Comparison of ENCODE assay signal across 19 mouse cellular contexts in the genomic region with DNA sequence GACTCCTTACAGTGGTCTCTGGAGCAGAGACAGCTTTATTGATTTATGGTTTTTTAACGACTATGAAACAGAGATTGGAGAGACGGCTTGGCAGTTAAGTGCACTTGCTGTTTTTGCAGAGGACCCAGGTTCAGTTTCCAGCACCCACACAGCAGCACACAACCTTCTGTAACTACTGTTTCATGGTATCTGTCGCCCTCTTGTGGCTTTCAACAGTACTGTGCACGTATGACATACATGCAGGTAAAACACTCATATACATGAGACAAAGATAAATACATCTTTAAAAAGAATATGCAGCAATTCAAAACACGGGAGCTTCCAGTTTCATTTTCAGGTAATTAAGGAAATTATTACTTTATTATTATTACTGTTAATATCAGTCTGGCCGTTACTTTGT. TPM values are rescaled to one million over a fixed set of nuclear protein-coding genes. Genes with fewer than 3 reads are reported as not detected.
DNase-seq lines count a peak whose midpoint lies in the region; ATAC-seq and TF ChIP-seq lines count a peak whose summit lies in the region.
"Had no signal": no experiment of that assay in that cellular context is flagged by ENCODE, and none has a peak within 500 bp of the region (broad histone marks: within the 10 kb centered on the region; RNA-seq: fewer than 3 reads in every experiment).

No protein-coding gene starts in this region.

- H3K4me2 ChIP-seq in kidney, postnatal 0 days (ENCODE audit: low read length): no peak overlapping the region
- H3K4me2 ChIP-seq: embryonic facial prominence, embryonic 13.5 days; heart, embryonic 11.5 days; hindbrain, embryonic 15.5 days; liver, embryonic 13.5 days; midbrain, embryonic 12.5 days had no signal

- no peak overlapping the region for H3K27ac ChIP-seq in kidney, postnatal 0 days
- H3K27ac ChIP-seq: embryonic facial prominence, embryonic 13.5 days; hindbrain, embryonic 15.5 days; limb, embryonic 10.5 days; liver, embryonic 13.5 days; midbrain, embryonic 12.5 days had no signal

- 78% methylated on average over 6 of the region's 6 CpGs for WGBS in kidney, postnatal 0 days

- no peaks in the 10 kb centered on the region for H3K27me3 ChIP-seq in kidney, postnatal 0 days (ENCODE audit: insufficient read depth, low read length)
- H3K27me3 ChIP-seq: embryonic facial prominence, embryonic 13.5 days; hindbrain, embryonic 15.5 days; liver, embryonic 13.5 days; midbrain, embryonic 12.5 days had no signal

- no peak overlapping the region for H3K4me3 ChIP-seq in kidney, postnatal 0 days (replicated peaks; ENCODE audit: low read depth, low read length)
- H3K4me3 ChIP-seq: embryonic facial prominence, embryonic 13.5 days; hindbrain, embryonic 15.5 days; limb, embryonic 10.5 days; liver, embryonic 13.5 days; midbrain, embryonic 12.5 days had no signal

- no peaks in the 10 kb centered on the region for H3K36me3 ChIP-seq in kidney, postnatal 0 days (ENCODE audit: insufficient read depth, low read length)
- H3K36me3 ChIP-seq: embryonic facial prominence, embryonic 13.5 days; hindbrain, embryonic 15.5 days; limb, embryonic 10.5 days; liver, embryonic 13.5 days; midbrain, embryonic 12.5 days had no signal

- H3K4me1 ChIP-seq in kidney, postnatal 0 days (replicated peaks; ENCODE audit: insufficient read depth, low read length): no peaks in the 10 kb centered on the region
- H3K4me1 ChIP-seq: embryonic facial prominence, embryonic 13.5 days; hindbrain, embryonic 15.5 days; limb, embryonic 10.5 days; liver, embryonic 13.5 days; midbrain, embryonic 12.5 days had no signal

- H3K9ac ChIP-seq in kidney, postnatal 0 days (ENCODE audit: low read depth, low read length): no peak overlapping the region
- H3K9ac ChIP-seq: embryonic facial prominence, embryonic 13.5 days; hindbrain, embryonic 15.5 days; liver, embryonic 13.5 days; midbrain, embryonic 12.5 days had no signal

- no peak for ATAC-seq in kidney, postnatal 0 days (replicated peaks; ENCODE audit: low FRiP score, low read depth)

- no peak for DNase-seq in kidney, postnatal 0 days (ENCODE audit: low spot score)
- no peak for DNase-seq in kidney, adult 11 months
- DNase-seq in 416B (ENCODE audit: low read depth) (peak; percentile 51), A20 (ENCODE audit: low read depth, low spot score) (peak; percentile 26), R1 (ENCODE audit: low read depth, low spot score) (peak; percentile 45)
- DNase-seq in testis, postnatal 10 days (ENCODE audit: low spot score): no peak
- DNase-seq in kidney, adult 8-10 months: no peak
- DNase-seq: adrenal gland, adult 2 months; cerebellum, adult 11-12 months; gastrocnemius, postnatal 25 days; heart, postnatal 14 days; kidney, adult 2 months; liver, embryonic 13.5 days; thymus, postnatal 4 days had no signal

- TF ChIP-seq CTCF in kidney, postnatal 0 days (IDR thresholded peaks at IDR 0.05; ENCODE audit: low read depth): peak; percentile 19; the same call in 1 of the 2 replicates

- H3K9me3 ChIP-seq in kidney, postnatal 0 days (replicated peaks; ENCODE audit: low read length): peaks cover 9% of the 10 kb centered on the region
- H3K9me3 ChIP-seq: hindbrain, embryonic 15.5 days had no signal

RNA-seq across cellular contexts. Expression of a gene that starts 6.5 kb away (rescaled TPM):
- 2.1 and 2.3 TPM in 2 replicates for polyA plus RNA-seq in kidney, postnatal 0 days (2015; fragmentation: Nextera tagmentation; extraction: Ambion mirVana)

RNA-seq across cellular contexts. Expression of a gene that starts 11.8 kb away (rescaled TPM):
- 37.6 and 39.8 TPM in 2 replicates for polyA plus RNA-seq in kidney, postnatal 0 days (2015; fragmentation: Nextera tagmentation; extraction: Ambion mirVana)

RNA-seq across cellular contexts. Expression of a gene that starts 42.7 kb away (rescaled TPM):
- polyA plus RNA-seq in kidney, postnatal 0 days (2015; fragmentation: Nextera tagmentation; extraction: Ambion mirVana): 5.2 and 5.5 TPM in 2 replicates

RNA-seq across cellular contexts. Expression of a gene that starts 59.2 kb away (rescaled TPM):
- 3.0 and 3.1 TPM in 2 replicates for polyA plus RNA-seq in kidney, postnatal 0 days (2015; fragmentation: Nextera tagmentation; extraction: Ambion mirVana)

Comparison
In these comparisons a context has a peak if more than half of its experiments do, and no peak if none do; other contexts are left out.
1. DNase-seq: peak in 416B (single experiment), A20 (single experiment) and R1 (single experiment); none in kidney, postnatal 0 days (single experiment), kidney, adult 11 months (single experiment), testis, postnatal 10 days (single experiment) and kidney, adult 8-10 months (0 of 2).